Mouse (Mus musculus) megakaryocyte, adult 5-6 weeks (primary cell): ENCODE results near the gene Srrd. TPM values are rescaled to one million over a fixed set of nuclear protein-coding genes. Genes with fewer than 3 reads are reported as not detected.

Experiments used
- ATAC-seq: 2 replicates; pipeline ENCODE4 v1.8.0; 2016; ENCODE audit warnings: mild to moderate bottlenecking, inconsistent platforms; ENCODE audit not compliant: poor library complexity, severe bottlenecking
- total RNA-seq, 2 experiments: library from RNA; stranded (forward) in 1 of 2; stranded (reverse) in 1 of 2; fragments of 153-499, 151-499 nt in 1 of 2; fragments of 221-1000, 200-1000 nt in 1 of 2; gene quantifications; 2 replicates each; pipeline versions ENCODE4 v1.2.3 to v1.2.4; 2015 to 2017

Srrd gene
- total RNA-seq (2015): 31.2 and 35.1 TPM in 2 replicates
- 20.7 and 21.7 TPM in 2 replicates for total RNA-seq (2017)

DNA sequence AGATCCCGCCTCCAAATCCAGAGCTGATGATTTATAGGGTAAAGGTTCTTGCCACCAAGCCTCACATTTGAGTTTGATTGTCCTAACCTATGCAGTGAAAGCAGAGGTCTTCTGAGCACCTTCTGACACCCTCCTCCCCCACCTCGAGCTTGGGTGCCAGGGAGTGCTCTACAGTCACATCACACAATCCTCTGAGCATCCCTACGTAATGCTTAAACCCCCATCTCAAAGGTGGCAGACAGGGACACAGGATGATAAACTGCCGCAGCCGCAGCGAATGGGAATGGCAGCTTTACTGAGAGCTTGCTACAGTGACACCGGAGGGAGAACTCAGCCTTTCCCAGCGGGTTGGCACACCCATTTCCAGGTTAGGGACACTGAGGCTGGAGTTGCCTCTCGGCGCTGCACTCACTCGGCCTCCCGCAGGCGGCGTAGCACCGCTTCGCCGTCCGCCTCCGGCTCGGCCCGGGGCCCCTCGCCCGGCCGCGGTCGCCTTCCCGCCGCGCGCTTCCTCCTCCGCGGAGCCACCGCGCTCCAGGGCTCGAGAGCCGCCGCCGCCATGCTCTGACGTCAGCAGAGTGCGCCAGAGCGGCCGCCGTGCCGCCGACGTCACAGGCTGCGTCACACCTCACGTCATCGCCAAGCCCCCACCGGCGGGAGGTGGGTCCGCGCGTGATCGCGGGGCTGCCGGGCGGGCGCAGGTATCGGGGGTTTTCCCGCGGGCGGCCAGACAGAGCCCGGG lies at the start of gene Srrd, which contains the start of gene Hps4:
Gene Srrd (minus strand): TSS at position 578 of the 742 bp plus-strand sequence.
Gene Hps4 (plus strand): TSS at position 621 of the 742 bp plus-strand sequence.
- ATAC-seq: peak; percentile 87

DNA sequence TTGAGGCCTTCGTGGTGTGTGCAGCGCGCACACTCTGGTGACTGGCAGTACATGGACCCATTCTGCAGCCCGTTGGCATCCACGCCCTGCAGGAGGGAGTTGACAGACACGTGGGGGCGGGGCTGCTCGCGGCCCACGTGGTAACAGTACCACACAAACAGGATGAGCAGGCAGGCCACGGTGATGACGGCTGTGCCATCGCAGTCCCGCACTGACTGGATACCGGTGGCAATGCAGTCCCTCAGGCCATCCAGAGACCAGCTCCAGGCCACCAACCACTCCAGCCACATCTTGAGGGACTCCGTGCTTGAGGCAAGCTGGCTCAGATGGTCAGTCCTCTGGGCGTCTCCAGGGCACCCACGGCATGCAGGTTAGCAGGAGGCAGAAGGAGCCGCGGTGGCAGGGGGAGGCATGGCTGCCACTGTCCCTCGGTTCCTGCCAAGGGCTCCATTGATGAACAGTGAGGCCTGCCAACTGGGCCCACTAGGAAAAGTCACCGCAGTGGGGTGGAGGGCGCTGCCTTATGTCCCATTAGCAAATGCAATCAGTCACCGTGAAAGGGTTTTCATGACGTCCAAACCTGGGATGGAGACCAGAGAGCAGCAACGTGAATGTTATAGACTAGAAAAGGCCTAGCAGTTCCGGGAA lies 49.0 kb upstream of the Srrd start:
- ATAC-seq: no peak

DNA sequence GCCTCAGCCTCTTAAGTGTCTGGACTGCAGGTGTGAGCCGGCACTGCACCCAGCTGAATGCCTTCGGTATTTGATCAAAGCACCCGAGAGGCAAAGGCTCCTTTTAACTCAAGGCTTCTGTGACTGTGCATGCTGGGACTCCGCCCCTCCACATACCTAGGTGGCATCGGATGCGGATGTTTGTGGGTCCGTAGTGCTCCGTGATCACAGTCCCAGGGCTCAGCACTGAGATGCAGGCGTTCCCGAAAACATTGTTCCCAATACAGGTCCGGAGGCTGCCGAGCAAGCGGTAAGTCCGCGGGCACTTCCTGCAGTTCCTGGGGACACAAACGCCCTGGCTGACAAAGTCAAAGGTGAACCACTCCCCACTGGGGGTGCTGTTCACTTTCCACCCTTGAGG lies 48.2 kb upstream of the Srrd start:
- ATAC-seq: no peak

DNA sequence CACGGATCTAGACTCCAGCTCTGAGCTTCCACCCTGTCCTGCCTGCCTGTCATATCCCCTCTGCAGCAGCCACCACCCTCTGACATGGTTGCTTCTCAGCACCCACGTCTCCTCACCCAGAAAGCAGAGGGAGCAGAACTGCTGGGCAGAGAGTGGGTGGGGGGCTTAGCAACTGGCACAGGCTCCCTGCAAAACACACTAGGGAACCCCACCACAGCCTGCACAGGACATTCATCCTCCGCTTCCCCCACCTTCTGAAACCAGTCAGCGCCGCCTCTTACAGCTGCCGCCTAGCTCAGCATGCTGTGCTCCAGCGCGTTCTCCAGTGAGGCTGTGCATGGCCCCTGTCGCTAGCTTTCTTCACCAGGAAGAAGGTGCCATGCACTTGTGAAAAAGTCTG lies 46.5 kb upstream of the Srrd start:
- ATAC-seq: no peak

DNA sequence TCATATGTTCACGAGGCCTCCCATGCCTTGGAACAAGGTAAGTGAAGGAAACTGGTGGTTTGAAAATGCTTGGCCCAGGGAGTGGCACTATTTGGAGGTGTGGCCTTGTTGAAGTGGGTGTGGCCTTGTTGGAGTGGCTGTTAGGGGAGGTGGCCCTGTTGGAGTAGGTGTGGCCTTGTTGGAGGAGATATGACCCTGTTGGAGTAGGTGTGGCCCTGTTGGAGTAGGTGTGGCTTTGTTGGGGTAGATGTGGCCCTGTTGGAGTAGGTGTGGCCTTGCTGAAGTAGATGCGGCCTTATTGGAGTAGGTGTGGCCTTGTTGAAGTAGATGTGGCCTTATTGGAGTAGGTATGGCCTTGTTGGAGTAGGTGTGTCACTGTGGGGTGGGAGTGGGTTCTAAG lies 43.1 kb upstream of the Srrd start:
- ATAC-seq: no peak

DNA sequence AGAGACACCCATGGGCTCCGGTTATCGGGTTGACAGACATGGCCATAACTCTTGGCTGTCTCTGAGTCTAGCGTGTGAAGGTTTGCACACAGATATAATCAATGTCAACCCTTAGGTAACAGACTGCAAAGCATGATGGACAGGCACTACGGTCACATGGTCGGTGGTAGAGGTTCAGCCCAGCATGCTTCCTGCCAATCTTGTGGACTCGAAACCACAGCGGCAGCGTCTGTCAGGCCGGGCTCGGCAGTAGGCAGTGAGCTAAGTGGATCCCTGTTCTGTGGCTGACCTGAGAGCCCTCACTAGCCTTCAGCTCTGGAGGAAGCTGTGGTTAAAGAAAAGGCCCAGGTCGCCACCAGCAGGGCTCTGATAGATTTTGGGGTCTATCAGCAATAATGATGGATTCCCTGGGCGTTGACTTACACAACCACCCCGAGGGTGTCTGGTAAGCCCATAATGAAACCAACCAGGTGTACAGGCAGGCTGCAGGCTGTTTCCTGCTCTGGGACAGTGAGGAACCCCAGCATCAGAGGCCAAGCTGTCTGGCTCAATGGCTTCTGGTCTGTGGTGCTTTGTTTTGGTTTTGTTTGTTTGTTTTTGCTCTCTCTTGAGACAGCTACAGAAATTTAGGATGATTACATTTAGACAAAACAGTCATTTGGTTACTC lies 42.1 kb upstream of the Srrd start:
- peak; percentile 74 for ATAC-seq

DNA sequence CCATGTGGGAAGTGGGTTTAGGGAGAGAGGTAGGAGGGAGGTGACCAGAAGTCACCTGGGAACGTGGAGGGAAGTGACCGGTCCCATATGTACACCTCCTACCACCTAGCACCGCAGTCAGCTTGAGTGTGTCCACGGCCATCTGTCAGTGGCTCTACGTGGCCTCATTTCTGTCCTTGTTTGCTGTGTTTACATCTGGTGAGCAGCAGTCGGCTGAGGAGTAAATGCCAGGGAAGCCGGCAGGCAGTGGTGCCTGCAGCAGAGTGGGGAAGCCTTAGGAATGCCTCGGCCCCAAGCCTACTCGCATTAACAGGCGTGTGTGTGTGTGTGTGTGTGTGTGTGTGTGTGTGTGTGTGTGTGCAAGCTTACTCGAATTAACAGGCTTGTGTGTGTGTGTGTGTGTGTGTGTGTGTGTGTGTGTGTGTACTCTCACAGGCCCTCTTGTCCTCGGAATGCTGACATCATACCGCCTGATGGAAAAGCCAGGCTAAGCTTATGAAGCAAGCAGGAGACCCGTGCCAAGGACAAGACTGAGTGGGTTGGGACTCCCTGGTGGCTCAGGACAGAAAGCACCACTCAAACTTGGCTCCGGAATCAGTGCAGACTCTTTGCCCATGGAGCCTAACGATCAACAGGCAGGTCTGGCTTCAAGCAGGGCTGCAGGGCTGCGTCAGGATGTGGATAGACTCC lies 39.9 kb upstream of the Srrd start:
- ATAC-seq: no peak

DNA sequence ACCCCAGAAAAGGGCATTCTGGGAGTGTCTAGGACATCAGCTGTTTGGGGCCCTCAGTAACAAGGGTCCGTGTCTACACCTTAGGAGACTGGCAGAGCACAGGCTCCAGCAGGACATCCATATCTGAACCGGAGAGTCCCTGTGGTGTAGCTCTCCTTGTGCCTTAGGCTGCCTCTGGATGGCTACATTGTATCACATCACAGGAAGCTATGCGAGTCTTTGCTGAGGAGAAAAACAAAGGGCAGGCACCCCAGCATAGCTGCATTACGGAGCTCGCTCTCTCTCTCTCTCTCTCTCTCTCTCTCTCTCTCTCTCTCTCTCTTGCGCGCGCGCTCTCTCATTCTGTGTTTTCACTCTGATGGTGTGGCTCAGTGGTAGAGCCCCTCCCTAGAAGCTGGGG lies 39.2 kb upstream of the Srrd start:
- no peak for ATAC-seq

DNA sequence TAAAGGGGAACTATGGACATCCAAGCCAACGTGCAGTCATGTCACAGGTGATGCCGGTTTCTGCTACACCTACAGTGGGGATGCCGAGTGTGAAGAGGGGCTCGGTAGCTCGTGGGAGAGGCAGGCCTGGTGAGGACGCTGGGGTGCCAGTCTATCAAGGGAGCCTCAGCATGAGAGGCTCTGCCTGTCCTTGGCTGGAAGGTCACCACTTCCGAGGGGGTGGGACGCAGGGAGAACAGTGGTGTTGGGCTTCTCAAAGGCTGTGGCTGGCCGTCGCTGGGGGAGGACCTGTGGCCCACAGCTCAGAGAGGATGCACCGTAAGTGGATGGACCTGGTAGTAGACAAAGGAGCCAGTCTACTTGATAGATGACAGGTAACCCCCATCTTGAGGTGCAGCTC lies 38.3 kb upstream of the Srrd start:
- no peak for ATAC-seq

DNA sequence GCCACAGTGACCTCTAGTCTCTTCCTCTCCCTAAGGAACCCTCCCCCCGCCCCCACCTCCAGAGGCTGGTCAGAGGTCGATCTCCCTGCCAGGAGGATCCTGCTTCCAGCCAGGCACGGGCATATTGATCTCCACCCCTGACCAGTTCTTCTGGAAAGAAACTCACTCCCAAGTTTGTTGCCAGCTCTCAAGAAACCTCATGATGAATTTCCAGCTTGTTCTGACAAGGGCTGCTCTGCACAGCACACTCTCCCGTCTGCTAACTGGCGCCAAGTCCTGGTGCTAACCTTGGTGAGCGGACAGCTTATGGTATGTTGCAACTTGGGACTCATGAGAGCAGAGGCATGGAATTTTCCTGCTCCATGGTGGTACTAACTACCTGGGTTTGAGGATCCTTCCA lies 35.9 kb upstream of the Srrd start:
- no peak for ATAC-seq

DNA sequence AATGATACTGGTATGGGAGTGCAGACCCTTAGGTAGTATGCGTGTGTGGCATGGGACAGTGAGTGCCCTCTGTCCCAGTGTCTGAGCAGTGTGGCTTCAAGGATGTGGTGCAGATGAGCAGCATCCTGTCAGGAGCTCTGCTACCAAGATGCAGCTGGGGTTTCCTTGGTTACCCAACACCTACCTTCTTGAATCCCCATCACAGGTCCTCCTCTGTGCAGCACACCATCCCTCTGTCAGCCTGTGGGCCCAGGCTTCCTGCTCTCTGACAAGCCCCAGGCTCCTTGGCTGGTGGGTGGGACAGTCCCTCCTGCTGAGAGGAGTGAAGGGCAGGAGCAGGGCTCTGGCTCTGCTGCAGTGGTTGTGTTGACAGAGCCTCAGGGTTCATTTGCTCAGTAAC lies 34.5 kb upstream of the Srrd start:
- no peak for ATAC-seq

DNA sequence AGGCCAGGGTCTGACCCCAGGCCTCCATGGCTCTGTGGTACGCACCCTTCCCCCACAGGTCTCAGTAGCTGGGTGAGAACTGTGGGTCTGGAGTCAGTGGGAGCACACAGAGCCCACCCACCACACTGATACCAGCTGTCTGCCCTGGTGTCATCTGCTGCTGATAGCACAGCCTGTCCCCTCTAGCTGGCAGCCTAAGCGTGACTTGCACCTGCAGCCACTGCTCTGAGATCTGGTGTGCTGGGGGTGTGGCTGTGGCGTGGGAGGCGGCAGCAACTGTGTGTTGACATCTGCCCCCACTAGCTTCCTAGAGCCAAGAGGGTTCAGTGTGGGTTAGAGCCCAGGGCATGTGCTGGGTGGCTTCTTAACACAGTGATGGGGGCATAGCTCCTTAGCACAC lies 33.3 kb upstream of the Srrd start:
- ATAC-seq: no peak

DNA sequence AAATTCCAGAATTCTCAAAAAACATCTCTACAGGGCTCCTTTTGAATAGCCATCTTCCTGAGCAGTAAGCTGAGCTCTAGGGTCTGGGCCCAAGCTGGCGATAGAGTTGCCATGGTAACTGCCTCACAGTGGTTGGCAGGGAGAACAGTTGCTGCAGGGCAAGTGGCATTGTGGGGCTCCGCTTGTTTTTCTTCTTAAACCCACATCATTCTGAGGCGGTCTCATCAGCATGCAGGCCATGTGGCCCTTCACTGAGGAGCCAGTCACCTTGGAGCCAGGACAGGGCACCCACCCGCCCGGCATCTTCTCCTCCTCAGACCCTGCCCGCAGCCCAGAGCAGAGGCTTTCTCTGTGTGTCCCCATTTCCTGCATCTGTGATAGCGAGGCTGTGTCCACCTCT lies 29.1 kb upstream of the Srrd start:
- ATAC-seq: no peak

DNA sequence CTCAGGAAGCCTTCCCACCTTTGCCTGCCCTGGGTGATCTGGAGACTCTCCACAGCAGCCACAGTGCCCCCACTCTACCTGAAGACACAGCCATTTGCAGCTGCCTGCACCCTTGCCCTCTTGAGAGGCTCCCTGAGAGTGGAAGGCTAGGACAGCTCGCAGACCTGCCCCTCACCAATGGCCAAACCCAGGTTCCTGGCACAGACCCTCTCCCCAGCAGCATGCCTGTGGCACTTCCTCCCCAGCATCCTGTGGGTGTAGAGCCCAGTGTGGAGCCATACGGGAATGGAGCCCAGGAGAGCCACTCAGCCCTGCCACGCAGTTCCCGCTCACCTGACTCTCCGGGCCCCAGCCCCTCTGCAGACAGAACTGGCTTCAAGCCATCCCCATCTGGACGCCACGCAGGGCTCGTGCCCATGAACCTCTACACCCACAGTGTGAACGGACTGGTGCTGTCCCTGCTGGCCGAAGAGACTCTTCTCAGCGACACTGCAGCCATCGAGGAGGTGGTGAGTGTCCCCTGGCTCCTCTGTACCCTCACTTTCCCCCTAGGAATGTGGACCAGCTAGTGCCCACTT lies 27.5 kb upstream of the Srrd start:
- no peak for ATAC-seq

DNA sequence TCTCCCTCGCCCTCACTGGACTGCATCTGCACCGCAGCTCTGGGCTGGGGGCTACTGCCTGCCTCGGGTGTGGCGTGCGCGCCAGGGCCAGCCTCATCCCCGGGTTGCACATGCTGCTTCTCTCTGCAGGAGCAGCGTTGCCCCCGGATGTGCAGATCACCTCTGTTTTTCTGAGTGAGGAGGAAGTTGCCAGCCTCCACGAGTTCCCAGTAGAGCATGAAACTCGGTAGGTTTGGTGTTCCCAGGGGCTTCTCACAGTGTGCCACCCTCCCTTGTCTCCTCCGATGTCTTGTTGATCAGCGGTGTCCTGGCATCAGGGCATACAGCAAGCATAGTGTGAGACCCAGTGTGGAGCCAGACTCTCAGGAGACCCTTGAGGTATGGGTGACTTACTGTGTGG lies 26.5 kb upstream of the Srrd start:
- ATAC-seq: no peak

DNA sequence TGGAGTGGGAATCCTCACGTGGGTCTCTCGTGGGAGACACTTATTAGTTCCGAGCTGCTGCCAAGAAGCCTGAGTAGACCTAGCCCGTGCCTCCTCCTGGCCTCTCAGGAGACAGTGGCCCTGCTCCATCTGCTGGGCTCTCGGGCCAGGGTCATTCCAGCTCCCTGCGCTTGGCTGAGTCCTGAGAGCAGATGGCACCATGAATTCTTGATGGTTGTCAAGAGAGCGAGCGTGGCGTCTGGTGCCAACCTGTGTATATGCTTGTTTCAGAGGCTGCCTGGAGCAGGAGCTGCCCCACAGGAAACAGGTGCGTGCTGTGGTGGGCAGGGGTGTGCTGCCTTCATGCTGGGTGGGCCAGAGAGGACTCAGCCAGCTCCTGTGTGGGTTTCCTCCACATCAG lies 25.8 kb upstream of the Srrd start:
- ATAC-seq: no peak

DNA sequence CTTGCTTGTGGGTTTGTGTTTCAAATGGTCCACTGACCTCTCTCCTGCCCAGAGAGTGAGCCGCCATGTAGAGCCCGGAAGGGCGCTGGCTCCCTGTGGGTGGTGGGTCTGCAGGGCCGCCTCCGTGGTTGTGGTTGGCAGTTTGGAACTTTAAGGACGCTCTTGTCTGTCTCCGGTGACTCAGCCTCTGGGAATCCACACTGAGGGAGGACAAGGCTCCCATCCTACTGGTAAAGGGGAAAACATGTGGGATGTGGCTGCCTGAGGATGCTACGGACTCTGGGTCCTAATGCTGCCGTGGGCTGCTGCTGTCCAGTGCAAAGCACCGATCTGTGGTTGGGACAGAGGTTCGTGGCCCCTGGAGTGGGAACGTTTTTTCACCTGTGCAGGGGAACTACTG lies 25.1 kb upstream of the Srrd start:
- no peak for ATAC-seq

DNA sequence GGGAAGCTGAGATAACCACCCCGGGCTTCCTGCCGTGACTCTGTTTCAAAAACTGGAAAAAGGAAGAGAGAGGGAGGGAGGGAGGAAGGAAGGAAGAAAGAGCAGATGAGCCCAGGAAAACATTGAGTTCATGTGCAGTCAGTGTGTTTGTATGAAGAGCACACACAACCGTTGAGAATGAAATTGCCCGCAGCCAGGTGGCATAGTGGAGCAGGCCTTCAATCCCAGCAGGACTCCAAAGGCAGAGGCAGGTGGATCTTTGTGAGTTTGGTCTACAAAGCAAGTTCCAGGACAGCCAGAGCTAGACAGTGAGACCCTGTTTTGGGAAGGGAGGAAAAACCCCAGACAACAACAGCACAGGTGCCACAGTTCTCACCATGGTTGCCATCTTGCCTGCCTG lies 24.5 kb upstream of the Srrd start:
- ATAC-seq: no peak

DNA sequence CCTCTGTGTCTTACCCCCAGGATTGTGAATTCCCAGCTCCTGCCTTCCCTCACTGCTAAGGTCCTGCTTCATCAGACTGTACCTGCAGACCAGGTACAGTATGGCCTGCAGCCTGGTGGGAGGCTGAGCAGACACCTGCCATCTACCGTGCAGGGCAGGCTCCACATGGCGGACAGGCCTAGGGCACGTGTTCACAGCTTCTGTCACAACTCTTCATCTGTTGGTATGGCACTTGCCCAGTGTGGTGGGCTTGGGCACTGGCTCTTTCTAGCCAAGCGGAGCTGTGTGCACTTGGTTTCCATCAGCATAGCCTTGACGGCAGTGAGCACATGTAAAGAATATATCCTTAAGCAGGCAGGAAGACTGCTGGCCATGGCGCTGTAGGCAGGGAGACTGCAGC lies 24.0 kb upstream of the Srrd start:
- no peak for ATAC-seq

DNA sequence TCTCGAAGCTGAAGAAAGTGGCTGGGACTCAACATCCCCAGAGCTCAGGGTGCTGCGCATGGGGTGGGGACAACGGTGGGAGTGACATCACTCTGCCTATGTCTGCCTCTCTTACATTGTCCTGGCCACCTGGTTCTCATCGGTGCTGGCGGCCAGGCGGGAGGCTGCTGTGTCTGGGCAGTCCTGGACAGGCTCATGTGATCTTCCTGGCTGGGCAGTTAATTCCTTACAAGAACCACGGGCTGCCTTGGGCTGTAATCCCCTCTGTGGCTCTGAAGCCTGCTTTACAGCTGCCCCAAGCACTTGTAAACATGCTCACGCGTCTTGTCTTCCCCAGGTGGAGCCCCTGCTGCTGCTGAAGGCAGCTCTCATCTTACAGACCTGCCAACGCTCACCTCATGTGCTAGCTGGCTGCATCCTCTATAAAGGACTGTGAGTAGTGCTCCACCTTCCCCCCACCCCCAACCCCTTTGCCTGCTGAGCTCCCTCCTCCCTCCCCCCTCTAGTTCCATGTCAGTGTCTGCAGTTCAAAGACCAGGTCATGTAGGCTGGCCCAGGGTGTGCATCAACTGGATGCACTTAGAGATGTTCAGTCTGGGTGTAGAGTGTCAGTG lies 21.5 kb upstream of the Srrd start:
- no peak for ATAC-seq

DNA sequence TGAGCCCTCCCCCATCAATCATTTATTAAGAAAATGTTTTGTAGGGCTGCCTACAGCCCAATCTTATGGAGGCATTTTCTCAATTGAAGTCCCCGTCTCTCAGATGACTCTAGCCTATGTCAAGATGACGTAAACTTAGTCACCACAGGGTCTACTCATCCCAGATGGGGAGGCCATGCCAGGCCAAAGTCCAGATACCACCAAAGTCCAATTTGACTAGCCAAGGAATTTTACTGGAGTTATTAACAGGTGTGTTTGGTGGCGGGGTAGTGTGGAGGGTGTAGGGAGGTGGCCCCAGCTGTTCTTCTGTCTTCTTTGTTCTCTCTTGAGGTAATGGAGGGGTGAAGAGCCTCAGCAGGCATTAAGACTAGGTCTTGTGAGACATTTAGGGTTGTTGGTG lies 17.2 kb upstream of the Srrd start:
- no peak for ATAC-seq
